Mouse (Mus musculus) liver, embryonic 14.5 days (tissue): ENCODE data around the gene Pimreg. TPM values are rescaled to one million over a fixed set of nuclear protein-coding genes. Genes with fewer than 3 reads are reported as not detected.

Experiments
- ATAC-seq: fragments of 200-750 bp; cut with Nextera tagmentation; 2 replicates; pipeline ENCODE4 v1.8.0; 2017; ENCODE audit warnings: moderate number of reproducible peaks, mild to moderate bottlenecking, moderate library complexity; ENCODE audit not compliant: insufficient read depth
- DNase-seq, 3 experiments: peaks; one replicate each; pipeline ENCODE4 v3.0.0-alpha.2; 2012 to 2013; ENCODE audit warnings: low read depth in 3 of 3, low spot score in 3 of 3
- H3K27ac ChIP-seq: fragments of 300-500 bp; sonication (generic); 2 replicates; pipeline ENCODE4 v1.5.1; 2014; ENCODE audit warnings: moderate library complexity, mild to moderate bottlenecking, control low read depth, inconsistent platforms
- H3K27me3 ChIP-seq: fragments of 300-500 bp; sonication (generic); 2 replicates; pipeline ENCODE4 v1.6.1; 2014; ENCODE audit warnings: mild to moderate bottlenecking, low read length, moderate library complexity; ENCODE audit not compliant: control insufficient read depth, insufficient read depth
- H3K36me3 ChIP-seq: fragments of 300-500 bp; sonication (generic); replicated peaks from 2 replicates; pipeline ENCODE4 v1.6.1; 2014; ENCODE audit warnings: low read depth; ENCODE audit not compliant: control insufficient read depth, insufficient read depth
- H3K4me1 ChIP-seq, 2 experiments: fragments of 200-500 bp in 1 of 2; fragments of 300-500 bp in 1 of 2; sonication (generic) in 1 of 2; replicated peaks; 2 replicates each; pipeline ENCODE4 v1.6.1; 2012 to 2014; ENCODE audit warnings: antibody characterized with exemption in 1 of 2, inconsistent platforms in 1 of 2, low read length in 1 of 2; ENCODE audit not compliant: control insufficient read depth in 2 of 2, insufficient read depth in 2 of 2
- H3K4me2 ChIP-seq: fragments of 300-500 bp; sonication (generic); 2 replicates; pipeline ENCODE4 v1.6.1; 2014; ENCODE audit warnings: low read depth, mild to moderate bottlenecking, control low read depth, moderate library complexity
- H3K4me3 ChIP-seq, 2 experiments: fragments of 200-500 bp in 1 of 2; fragments of 300-500 bp in 1 of 2; sonication (generic) in 1 of 2; 2 replicates each; pipeline ENCODE4 v1.5.1; 2012 to 2014; ENCODE audit warnings: low read depth in 2 of 2, low read length in 2 of 2, mild to moderate bottlenecking in 2 of 2, control low read depth in 1 of 2, inconsistent platforms in 1 of 2, moderate library complexity in 1 of 2; ENCODE audit not compliant: insufficient read depth in 1 of 2
- H3K9ac ChIP-seq: fragments of 300-500 bp; sonication (generic); replicated peaks from 2 replicates; pipeline ENCODE4 v1.6.1; 2014; ENCODE audit warnings: mild to moderate bottlenecking, control low read depth, moderate library complexity
- H3K9me3 ChIP-seq: fragments of 300-500 bp; sonication (generic); 2 replicates; pipeline ENCODE4 v1.6.1; 2016; ENCODE audit warnings: low read length, mixed read lengths; ENCODE audit not compliant: control insufficient read depth
- CTCF ChIP-seq: IDR thresholded peaks from 2 replicates; pipeline ENCODE4 v1.5.1; 2016; ENCODE audit warnings: antibody characterized with exemption, low read depth, control low read depth
- EP300 ChIP-seq: IDR thresholded peaks from 2 replicates; pipeline ENCODE4 v1.6.1; 2016; ENCODE audit warnings: antibody characterized with exemption, low read depth
- WGBS: fragments of 180-500 bp; shearing (Covaris S2); extraction: QIAGEN DNeasy Blood & Tissue Kit; methylation state at CpG from one replicate; pipeline ENCODE4 v1.1.7; 2014; ENCODE audit not compliant: insufficient replicate concordance; 5-methylcytosine and 5-hydroxymethylcytosine counted together
- polyA plus RNA-seq, 2 experiments: library from polyadenylated mRNA; depleted of rRNA in 1 of 2; stranded (reverse) in 1 of 2; unstranded in 1 of 2; fragments of >200 nt; fragmentation: Nextera tagmentation in 1 of 2; extraction: Ambion mirVana in 1 of 2; gene quantifications; 2 replicates each; pipeline versions ENCODE4 v1.2.1 to v1.2.3; 2012 to 2014

Pimreg gene
- polyA plus RNA-seq (2012; rRNA removed) (12.1 and 13.0 TPM in 2 replicates), polyA plus RNA-seq (2014; fragmentation: Nextera tagmentation; extraction: Ambion mirVana) (18.5 and 21.4 TPM in 2 replicates)

DNA sequence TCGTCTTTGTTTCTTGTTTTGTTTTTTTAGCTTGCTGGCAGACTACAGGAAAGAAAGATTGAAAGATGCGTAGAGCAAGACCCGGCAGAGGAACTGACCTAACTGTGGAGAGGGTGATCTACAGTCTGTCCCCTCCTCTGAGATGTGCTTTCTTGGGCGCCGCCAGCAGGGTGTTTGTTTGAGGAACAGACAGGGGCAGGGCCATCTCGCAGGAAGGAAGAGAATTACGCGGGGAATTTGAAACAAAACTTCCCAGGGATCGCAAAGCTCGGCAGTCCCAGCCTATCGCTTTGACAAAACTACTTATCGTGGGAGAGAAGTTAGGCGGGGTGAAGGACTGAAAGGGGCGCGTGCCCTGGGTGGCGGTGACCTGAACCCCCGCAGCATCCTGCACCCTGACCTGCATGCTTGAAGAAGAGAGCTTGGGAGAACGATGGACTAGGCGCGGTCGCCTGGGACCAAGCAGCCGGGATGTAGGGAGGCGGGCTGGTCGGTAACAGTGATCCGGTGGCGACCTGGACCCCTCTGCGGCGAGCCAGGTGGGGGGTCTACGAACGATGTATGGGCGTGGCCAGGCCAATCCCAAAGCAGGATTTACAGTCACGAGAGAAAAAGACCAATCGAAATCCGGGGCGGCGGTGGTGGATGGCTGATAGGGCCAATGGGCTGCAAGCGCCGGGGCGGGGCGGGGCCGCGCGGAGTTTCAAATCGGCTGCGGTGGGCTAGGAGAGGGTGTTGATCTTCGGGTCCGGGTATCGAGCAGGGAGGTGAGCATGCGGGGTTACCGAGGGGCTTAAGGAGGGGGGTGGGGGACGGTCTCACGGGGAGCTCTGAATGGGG lies at the start of gene Pimreg:
Gene Pimreg (plus strand): TSS at position 265 of the 840 bp plus-strand sequence.
- Histone ChIP-seq H3K36me3 (no peaks in the 10 kb centered on the region), H3K4me3 (peak within 1 kb of the TSS; percentile 59 to 66), H3K9me3 (no peaks in the 10 kb centered on the region), H3K4me2 (peak within 1 kb of the TSS; percentile 79), H3K27ac (no peak within 1 kb of the TSS), H3K9ac (peak within 1 kb of the TSS; percentile 38), H3K4me1 (peaks cover 0 to 11% of the 10 kb centered on the region in 2 experiments; a peak in 2 of 4 replicates), H3K27me3 (no peaks in the 10 kb centered on the region)
- WGBS, result under 1% methylated on average over 52 of the region's 52 CpGs
- ATAC-seq, result peak; percentile 78
- TF ChIP-seq EP300, result no peak
- TF ChIP-seq CTCF, result no peak
- peak; percentile 47 to 60 (median 57) for DNase-seq

DNA sequence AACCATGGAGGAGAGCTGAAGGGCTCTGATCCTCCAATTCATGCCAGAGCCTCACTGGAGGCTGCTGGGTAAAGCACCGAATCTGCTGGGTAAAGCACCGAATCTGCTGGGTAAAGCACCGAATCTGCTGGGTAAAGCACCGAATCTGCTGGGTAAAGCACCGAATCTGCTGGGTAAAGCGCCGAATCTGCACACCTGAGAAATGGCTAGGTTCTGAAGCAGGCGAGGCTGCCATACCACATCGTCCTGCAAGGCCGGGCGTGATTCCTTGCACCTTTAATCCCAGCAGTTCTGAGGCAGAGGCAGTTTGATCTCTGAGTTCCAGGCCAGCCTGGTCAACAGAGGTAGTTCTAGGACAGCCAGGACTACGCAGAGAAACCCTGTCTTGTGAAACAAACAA lies 49.4 kb upstream of the Pimreg start:
- DNase-seq, result no peak
- 74% methylated on average over 12 of the region's 12 CpGs for WGBS
- no peak overlapping the region for H3K9ac ChIP-seq
- no peak overlapping the region for H3K4me3 ChIP-seq
- H3K27ac ChIP-seq, result no peak overlapping the region
- peaks cover 0 to 6% of the 10 kb centered on the region in 2 experiments; a peak in 1 of 4 replicates for H3K4me1 ChIP-seq
- TF ChIP-seq EP300, result no peak
- no peak for TF ChIP-seq CTCF
- no peaks in the 10 kb centered on the region for H3K9me3 ChIP-seq
- H3K36me3 ChIP-seq, result no peaks in the 10 kb centered on the region
- ATAC-seq, result no peak
- H3K27me3 ChIP-seq, result no peaks in the 10 kb centered on the region
- no peak overlapping the region for H3K4me2 ChIP-seq

DNA sequence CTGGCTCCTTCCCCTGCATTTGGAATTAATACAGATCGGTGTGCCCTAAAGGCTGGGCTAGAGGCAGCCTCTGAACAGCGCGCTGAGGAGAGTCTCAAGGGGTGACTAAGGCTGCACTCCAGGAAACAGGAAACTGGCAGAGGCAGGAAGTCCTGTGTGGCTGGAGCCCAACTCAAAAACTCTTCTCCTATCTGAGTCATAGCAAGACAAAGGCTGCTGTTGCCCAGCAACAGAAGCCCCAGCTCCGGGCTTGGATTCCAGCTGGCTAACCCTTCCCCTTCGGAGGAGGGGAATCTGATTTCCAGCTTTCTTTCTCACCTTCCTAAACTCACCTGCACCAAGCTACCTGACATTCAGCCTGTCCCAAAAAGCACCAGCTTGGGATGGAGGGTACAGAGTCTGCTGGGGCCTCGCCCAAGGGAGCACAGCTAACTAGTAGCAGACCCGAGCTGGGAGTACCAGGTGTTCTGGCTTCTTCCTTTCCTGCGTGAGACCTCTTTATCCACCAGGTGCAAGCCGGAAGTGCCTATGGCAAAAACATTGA lies 45.8 kb upstream of the Pimreg start:
- ATAC-seq (no peak), DNase-seq (peak in 2 of 3 experiments; percentile 7 to 17)
- TF ChIP-seq EP300 (no peak), CTCF (no peak)
- no peaks in the 10 kb centered on the region for H3K36me3 ChIP-seq
- peaks cover 0 to 6% of the 10 kb centered on the region in 2 experiments; a peak in 1 of 4 replicates for H3K4me1 ChIP-seq
- H3K9me3 ChIP-seq, result no peaks in the 10 kb centered on the region
- no peak overlapping the region for H3K4me3 ChIP-seq
- 5% methylated on average over 9 of the region's 9 CpGs for WGBS
- no peak overlapping the region for H3K27ac ChIP-seq
- H3K4me2 ChIP-seq, result no peak overlapping the region; the same call in 1 of the 2 replicates
- no peaks in the 10 kb centered on the region for H3K27me3 ChIP-seq
- no peak overlapping the region for H3K9ac ChIP-seq

DNA sequence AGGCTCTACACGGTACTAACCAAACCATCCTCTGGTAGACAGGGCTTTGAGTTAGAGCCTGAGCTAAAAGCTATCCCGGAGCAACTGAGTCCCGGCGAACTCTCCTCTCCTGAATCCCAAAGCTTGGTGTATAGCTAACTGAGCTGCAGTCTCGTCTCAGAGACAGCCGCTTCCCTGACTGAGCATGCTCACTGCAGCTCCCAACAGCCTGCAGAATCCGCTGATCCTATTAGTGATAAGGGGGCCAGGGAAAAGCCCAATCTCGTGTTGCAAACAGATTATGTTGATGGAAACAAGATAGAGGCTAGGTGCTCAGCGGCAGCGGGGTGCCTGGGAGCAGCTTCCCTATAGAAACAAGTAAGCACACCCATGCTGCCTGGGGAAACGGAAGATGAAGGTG lies 45.0 kb upstream of the Pimreg start:
- H3K4me3 ChIP-seq, result no peak overlapping the region
- TF ChIP-seq EP300, result no peak
- no peak for TF ChIP-seq CTCF
- DNase-seq, result no peak
- H3K36me3 ChIP-seq, result no peaks in the 10 kb centered on the region
- peaks cover 0 to 6% of the 10 kb centered on the region in 2 experiments; a peak in 1 of 4 replicates for H3K4me1 ChIP-seq
- H3K27ac ChIP-seq, result no peak overlapping the region
- H3K4me2 ChIP-seq, result no peak overlapping the region
- ATAC-seq, result no peak
- no peaks in the 10 kb centered on the region for H3K27me3 ChIP-seq
- H3K9ac ChIP-seq, result no peak overlapping the region
- 24% methylated on average over 11 of the region's 11 CpGs for WGBS
- H3K9me3 ChIP-seq, result no peaks in the 10 kb centered on the region

DNA sequence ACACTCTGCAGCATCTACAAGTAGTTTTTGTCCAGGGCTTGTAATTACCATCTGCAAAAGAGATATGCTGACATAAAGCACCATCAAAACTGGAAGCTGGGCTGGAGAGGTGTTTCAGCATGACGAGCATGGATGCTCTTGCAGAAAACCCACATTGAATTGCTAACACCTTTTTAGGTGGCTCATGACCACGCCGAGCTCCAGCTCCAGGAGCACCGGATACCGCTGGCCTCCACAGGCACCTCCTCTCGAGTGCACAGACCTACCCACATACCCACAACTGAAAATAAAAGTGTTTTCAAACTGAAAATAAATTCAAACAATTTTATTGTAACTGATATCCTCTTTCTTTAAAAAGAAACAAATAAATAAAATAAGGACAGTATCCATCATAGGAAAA lies 41.6 kb upstream of the Pimreg start:
- no peak overlapping the region for H3K4me2 ChIP-seq
- no peak for ATAC-seq
- H3K36me3 ChIP-seq, result no peaks in the 10 kb centered on the region
- no peaks in the 10 kb centered on the region for H3K9me3 ChIP-seq
- no peak overlapping the region for H3K4me3 ChIP-seq
- H3K4me1 ChIP-seq, result peaks cover 0 to 6% of the 10 kb centered on the region in 2 experiments; a peak in 1 of 4 replicates
- WGBS, result 62% methylated on average over 6 of the region's 6 CpGs
- no peaks in the 10 kb centered on the region for H3K27me3 ChIP-seq
- no peak overlapping the region for H3K9ac ChIP-seq
- no peak for TF ChIP-seq CTCF
- no peak for TF ChIP-seq EP300
- H3K27ac ChIP-seq, result no peak overlapping the region
- no peak for DNase-seq
